17 mouse cellular contexts compared by ENCODE assay signal in the genomic region with DNA sequence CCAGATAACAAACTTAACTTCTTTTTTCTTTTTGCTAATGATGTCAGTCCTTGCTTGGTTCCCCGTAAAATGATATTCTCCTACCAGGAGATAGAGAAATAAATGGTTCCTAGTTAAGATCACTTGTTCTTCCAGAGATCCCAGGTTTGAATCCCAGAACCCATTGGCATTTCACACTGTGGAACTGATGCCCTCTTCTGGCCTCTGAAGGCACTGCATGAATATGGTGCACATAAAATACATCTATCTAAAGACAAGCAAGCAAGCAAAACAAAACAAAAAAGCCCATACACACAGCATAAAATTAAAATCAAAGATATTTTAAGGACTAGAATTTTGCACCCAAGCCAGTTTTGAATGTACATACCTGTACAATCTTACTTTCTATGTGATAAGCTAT.
DNase-seq lines count a peak whose midpoint lies in the region; ATAC-seq and TF ChIP-seq lines count a peak whose summit lies in the region.
"Had no signal": no experiment of that assay in that cellular context is flagged by ENCODE, and none has a peak within 500 bp of the region (broad histone marks: within the 10 kb centered on the region; RNA-seq: fewer than 3 reads in every experiment).

No protein-coding gene starts in this region.

- 95% methylated on average over 1 of the region's 1 CpGs for WGBS in forebrain, postnatal 0 days
- 100% methylated on average over 1 of the region's 1 CpGs for WGBS in forebrain, embryonic 15.5 days

- no peak overlapping the region for H3K4me3 ChIP-seq in forebrain, postnatal 0 days (ENCODE audit: low read depth, low read length)
- H3K4me3 ChIP-seq in forebrain, embryonic 15.5 days, result no peak overlapping the region
- H3K4me3 ChIP-seq: embryonic facial prominence, embryonic 13.5 days; forebrain, embryonic 12.5 days; heart, embryonic 12.5 days; liver, embryonic 15.5 days; megakaryocyte, embryonic 14.5 days had no signal

- TF ChIP-seq CTCF in forebrain, postnatal 0 days (IDR thresholded peaks at IDR 0.05; ENCODE audit: low read depth), result peak; percentile 53

- H3K36me3 ChIP-seq in forebrain, postnatal 0 days (ENCODE audit: insufficient read depth), result no peaks in the 10 kb centered on the region
- H3K36me3 ChIP-seq in forebrain, embryonic 15.5 days, result no peaks in the 10 kb centered on the region
- H3K36me3 ChIP-seq: embryonic facial prominence, embryonic 13.5 days; forebrain, embryonic 12.5 days; heart, embryonic 12.5 days; liver, embryonic 15.5 days had no signal

- no peaks in the 10 kb centered on the region for H3K27me3 ChIP-seq in forebrain, postnatal 0 days (ENCODE audit: insufficient read depth, low read length)
- no peaks in the 10 kb centered on the region for H3K27me3 ChIP-seq in forebrain, embryonic 15.5 days
- H3K27me3 ChIP-seq: embryonic facial prominence, embryonic 13.5 days; forebrain, embryonic 12.5 days; heart, embryonic 12.5 days; liver, embryonic 15.5 days; megakaryocyte, embryonic 14.5 days had no signal

- no peak for ATAC-seq in forebrain, postnatal 0 days
- no peak for ATAC-seq in forebrain, embryonic 15.5 days (replicated peaks)
- no peak for ATAC-seq in frontal cortex, adult (ENCODE audit: low TSS enrichment)
- ATAC-seq: CD4-positive, CD25-positive, alpha-beta regulatory T cell, adult 4 months had no signal

- DNase-seq in forebrain, postnatal 0 days, result no peak
- peak; percentile 10 for DNase-seq in kidney, postnatal 10 days
- no peak for DNase-seq in kidney, postnatal 14 days
- DNase-seq in retina, postnatal 1 day, result peak; percentile 12
- DNase-seq in retina, embryonic 14.5 days (ENCODE audit: low spot score), result no peak
- no peak for DNase-seq in cerebellum, adult 9-10 months
- DNase-seq: cerebellum, adult 11-12 months; gastrocnemius, postnatal 10 days; thymus, postnatal 4 days had no signal

- no peak overlapping the region for H3K4me2 ChIP-seq in forebrain, postnatal 0 days (ENCODE audit: low read depth)
- no peak overlapping the region for H3K4me2 ChIP-seq in forebrain, embryonic 15.5 days (replicated peaks)
- H3K4me2 ChIP-seq: embryonic facial prominence, embryonic 13.5 days; forebrain, embryonic 12.5 days; heart, embryonic 12.5 days; liver, embryonic 15.5 days had no signal

- H3K9ac ChIP-seq in forebrain, postnatal 0 days, result no peak overlapping the region
- H3K9ac ChIP-seq in forebrain, embryonic 15.5 days (replicated peaks), result no peak overlapping the region
- H3K9ac ChIP-seq: embryonic facial prominence, embryonic 13.5 days; forebrain, embryonic 12.5 days; heart, embryonic 12.5 days; liver, embryonic 15.5 days had no signal

- H3K9me3 ChIP-seq in forebrain, postnatal 0 days (ENCODE audit: low read length), result no peaks in the 10 kb centered on the region
- no peaks in the 10 kb centered on the region for H3K9me3 ChIP-seq in forebrain, embryonic 15.5 days
- H3K9me3 ChIP-seq: embryonic facial prominence, embryonic 13.5 days; forebrain, embryonic 12.5 days; heart, embryonic 12.5 days; liver, embryonic 15.5 days; megakaryocyte, embryonic 14.5 days had no signal

- no peaks in the 10 kb centered on the region for H3K4me1 ChIP-seq in forebrain, postnatal 0 days (ENCODE audit: insufficient read depth)
- H3K4me1 ChIP-seq in forebrain, embryonic 15.5 days, result no peaks in the 10 kb centered on the region
- H3K4me1 ChIP-seq: embryonic facial prominence, embryonic 13.5 days; forebrain, embryonic 12.5 days; heart, embryonic 12.5 days; liver, embryonic 15.5 days had no signal

- H3K27ac ChIP-seq in forebrain, postnatal 0 days (ENCODE audit: low read depth, low read length), result no peak overlapping the region
- no peak overlapping the region for H3K27ac ChIP-seq in forebrain, embryonic 15.5 days (replicated peaks)
- H3K27ac ChIP-seq: embryonic facial prominence, embryonic 13.5 days; forebrain, embryonic 12.5 days; liver, embryonic 15.5 days had no signal

Comparison
In these comparisons a context has a peak if more than half of its experiments do, and no peak if none do; other contexts are left out.
1. DNase-seq: peak in kidney, postnatal 10 days (single experiment) and retina, postnatal 1 day (single experiment); none in forebrain, postnatal 0 days (single experiment), kidney, postnatal 14 days (single experiment), retina, embryonic 14.5 days (single experiment) and cerebellum, adult 9-10 months (single experiment).